Mouse (Mus musculus) 3T3-L1 (cell line): Measurements from ENCODE around the gene Gpr15.

Experiments used
- DNase-seq: peaks from one replicate; pipeline ENCODE4 v3.0.0-alpha.2; 2015; ENCODE audit warnings: low read depth, low spot score

The Gpr15 gene

DNA sequence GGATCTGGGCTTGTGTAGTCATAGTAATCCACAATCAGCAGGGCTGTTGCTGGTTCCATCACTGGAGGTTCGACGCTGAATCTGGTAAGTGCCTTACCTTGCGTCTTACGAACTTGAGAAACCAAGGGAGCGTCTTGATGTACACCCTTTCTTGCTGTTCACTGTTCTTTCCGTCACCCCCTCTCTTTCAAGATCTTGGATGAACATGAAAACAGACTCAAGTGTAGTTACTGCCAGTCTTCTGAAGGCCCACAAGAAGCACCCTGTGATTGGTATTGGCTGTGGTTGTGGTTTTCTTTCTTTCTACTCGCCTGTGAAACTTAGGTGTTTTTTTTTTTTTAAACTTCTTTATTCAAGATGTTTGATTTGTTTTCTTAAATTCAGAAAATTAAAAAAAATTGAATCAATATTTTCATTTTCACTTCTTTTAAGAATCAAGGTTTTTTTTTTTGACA, at the start of gene Gpr15:
Gene Gpr15 (minus strand): TSS at position 405 of the 455 bp plus-strand sequence.
- no peak for DNase-seq

DNA sequence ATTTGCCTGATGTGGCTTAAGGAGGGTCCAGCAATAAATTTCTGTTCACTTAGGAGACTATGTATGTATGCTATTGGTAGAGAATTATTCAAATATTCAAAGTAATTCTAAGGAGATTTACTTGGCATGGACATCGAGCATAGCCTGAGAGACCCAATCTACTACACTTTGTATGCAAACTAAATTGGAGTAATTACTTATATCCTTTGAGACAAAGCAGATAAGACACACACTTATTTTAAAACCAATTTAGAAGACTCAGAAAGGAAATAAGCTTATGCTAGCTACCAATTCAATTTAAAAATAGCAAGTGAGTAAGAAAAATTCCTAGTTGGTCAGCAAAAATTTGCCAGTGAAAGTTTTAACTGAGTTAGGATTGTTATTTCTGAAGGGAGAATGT, 44.2 kb upstream of the Gpr15 start, which contains the start of gene Olfr172:
Gene Olfr172 (minus strand): TSS at position 101 of the 400 bp plus-strand sequence.
- DNase-seq: no peak

DNA sequence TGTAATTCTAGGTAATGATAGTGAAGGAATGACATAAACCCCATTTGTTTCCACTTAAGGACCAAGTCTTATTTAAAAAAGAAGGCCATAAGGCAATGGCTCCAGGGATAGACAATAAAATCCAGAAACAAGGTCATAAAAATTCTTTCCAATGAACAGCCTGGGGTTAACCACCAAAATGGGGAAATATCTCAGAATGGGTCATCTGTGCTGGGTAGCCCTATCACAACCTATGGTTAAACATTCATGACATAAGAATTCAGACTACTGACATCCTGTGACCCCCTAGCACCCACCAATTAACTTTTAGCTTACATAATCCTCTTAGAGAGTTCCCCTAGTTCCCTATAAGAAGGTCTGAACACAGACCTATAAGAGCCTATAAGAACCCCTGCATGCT, 37.3 kb upstream of the Gpr15 start:
- no peak for DNase-seq

GRCm38 (mm10) chr16:58751314-58751713, 32.4 kb upstream of the Gpr15 start:
- peak; percentile 59 for DNase-seq

GRCm38 (mm10) chr16:58746715-58747114, 27.8 kb upstream of the Gpr15 start:
- no peak for DNase-seq

DNA sequence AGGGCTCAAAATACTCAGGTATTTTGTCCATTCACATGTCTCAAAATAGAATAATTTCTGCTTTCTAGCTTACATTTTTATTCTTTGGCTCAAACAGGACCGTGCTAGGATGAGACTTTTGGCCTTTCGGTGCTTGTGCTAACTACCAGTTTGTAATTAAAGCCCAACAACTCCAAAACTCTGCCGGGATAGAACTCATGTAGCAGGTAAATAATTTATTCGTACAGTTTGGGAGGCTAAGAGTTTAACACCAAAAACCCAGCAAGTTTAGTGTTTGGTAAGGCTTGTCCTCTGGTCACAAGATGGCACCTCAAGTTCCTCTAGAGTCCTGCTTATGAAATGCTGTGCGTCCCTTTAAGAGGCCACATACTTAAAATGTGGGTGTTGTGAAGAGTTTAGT, 21.9 kb upstream of the Gpr15 start:
- DNase-seq: no peak

DNA sequence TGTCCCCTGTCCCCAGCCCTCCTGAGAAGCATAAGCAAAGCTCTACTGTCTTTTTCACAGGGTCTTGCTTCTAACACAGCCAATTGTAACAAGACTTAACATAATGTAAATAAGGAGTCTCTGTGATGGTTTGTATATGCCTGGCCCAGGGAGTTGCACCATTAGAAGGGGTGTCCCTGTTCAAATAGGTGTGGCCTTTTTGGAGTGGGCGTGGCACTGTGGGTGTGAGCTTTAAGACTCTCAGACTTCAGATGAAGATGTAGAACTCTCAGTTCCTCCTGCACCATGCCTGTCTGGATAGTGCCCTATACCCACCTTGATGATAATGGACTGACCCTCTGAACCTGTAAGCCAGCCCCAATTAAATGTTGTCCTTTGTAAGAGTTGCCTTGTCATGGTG, 19.9 kb upstream of the Gpr15 start:
- DNase-seq: no peak

DNA sequence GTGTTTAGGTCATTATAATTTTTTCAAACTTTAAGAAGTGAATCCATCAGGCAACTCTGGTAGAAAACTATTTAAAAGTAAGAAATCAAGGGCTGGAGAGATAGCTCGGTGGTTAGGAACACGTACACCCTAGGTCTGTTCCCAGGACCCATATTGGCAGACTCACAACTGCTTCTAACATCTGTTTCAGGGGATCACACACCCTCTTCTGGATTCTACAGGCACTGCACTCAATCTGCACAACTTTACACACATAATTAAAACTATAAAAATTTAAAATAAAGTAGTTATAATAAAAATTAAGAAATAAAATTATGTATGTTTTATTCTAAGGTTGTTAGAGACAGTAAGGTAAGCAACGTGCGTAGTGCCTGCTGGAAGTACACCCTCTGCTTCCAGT, 19.3 kb upstream of the Gpr15 start:
- DNase-seq: peak; percentile 40

GRCm38 (mm10) chr16:58728176-58728671, 9.4 kb upstream of the Gpr15 start:
- DNase-seq: peak; percentile 75

DNA sequence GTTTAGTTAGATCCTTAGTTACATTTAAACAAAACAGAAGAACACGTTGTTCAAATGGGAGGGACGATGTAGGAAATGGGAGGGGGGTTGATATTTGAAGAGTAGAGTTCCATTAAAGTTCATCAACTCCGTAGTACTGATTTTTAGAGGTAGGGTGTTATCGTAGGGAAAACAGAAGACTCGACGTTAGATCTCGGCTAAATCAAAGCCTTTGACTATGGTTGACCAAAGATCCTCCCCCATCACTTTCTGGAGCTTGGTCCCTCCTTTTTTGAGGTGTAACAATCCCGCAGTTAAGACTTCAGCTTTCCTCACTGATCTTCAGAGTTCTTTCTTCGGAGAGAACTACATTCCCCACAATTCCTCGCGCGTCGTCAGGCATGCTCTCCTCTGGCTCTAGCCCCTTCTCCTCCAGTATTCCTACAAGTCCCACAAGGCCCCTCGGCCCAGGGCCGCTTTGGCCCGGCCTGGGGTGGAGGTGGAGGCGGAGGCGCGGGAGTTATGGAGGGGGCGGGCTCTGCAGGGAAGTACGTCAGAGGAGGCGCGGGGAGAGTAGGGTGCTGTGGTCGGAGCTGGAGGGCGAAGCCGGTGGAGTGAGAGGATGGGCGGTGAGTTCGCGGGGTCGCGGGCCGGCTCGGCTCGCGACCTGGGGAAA, 8.7 kb upstream of the Gpr15 start, which contains the start of gene Cldnd1:
Gene Cldnd1 (plus strand): TSS at position 434 of the 655 bp plus-strand sequence.
- DNase-seq: peak; percentile 98

- no peak for DNase-seq
These were observed 8.0 kb upstream of the Gpr15 start for GRCm38 (mm10) chr16:58726680-58727476.

- no peak for DNase-seq
These were observed 3.4 kb upstream of the Gpr15 start for GRCm38 (mm10) chr16:58722292-58722691.

DNA sequence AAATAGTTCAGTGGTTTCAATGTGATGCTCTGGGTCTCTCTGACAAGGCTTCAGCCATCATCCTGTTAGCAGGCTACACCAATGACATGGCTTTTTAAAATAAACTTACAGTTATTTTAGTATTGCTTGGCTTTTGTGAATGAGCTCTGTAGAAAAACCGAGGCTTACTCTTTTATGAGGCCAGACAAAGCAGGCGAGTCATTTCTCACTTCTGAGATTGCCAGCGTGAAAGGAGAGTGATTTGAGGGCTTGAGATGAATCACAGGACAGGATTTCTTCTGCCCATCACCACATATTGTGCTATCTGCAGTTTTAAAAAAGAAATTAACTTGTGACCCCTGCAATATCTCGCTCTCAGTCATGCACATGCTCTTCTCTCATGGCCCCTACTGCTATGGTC, 3.9 kb downstream of the Gpr15 start:
- peak; percentile 37 for DNase-seq

GRCm38 (mm10) chr16:58713128-58713527, 5.7 kb downstream of the Gpr15 start:
- DNase-seq: no peak

DNA sequence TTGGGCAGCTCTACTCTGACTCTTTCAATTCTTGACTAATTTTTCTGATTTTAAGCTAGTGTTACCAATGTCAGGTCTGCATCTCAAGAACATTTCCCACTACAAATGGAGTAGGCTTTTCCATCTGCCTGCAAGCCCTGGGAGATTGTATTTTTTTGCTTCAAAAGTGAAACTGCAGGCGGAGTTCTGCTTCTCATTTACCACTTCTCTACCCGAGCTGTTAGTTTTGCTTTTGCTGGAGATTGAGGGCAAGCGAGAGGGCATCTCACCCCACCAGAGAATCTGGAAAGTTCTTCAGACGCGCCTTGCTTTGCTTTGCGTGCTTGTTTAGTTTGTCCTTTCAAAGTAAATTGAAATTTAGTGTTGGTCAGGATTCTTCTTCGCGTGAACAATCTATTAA, 6.6 kb downstream of the Gpr15 start:
- no peak for DNase-seq

- DNase-seq: no peak
These were observed 9.3 kb downstream of the Gpr15 start for GRCm38 (mm10) chr16:58709536-58709935.

- no peak for DNase-seq
These were observed 10.0 kb downstream of the Gpr15 start for GRCm38 (mm10) chr16:58708601-58709475.

- DNase-seq: no peak
These were observed 11.5 kb downstream of the Gpr15 start for GRCm38 (mm10) chr16:58707276-58707905.

- no peak for DNase-seq
These were observed 13.9 kb downstream of the Gpr15 start for GRCm38 (mm10) chr16:58704999-58705398.

GRCm38 (mm10) chr16:58703382-58704124, 15.3 kb downstream of the Gpr15 start:
- DNase-seq: peak; percentile 55
